Mouse (Mus musculus): ENCODE measurements at regions not wholly inside any gene's neighbourhood (a gene's known extent, or its start where the extent isn't known, plus 50 kb on each side); places are given as distances from the start of the nearest gene placed in this dataset.

GRCm38 (mm10) chr5:39181616-39182402 lies 305.2 kb upstream of the Clnk start:
- no peaks in the 10 kb centered on the region for H3K4me1 ChIP-seq (ENCODE audit: control insufficient read depth, insufficient read depth, low read length)
- H3K4me3 ChIP-seq (ENCODE audit: low read depth, low read length): no peak overlapping the region
- TF ChIP-seq POLR2A (IDR thresholded peaks at IDR 0.05; ENCODE audit: insufficient read depth, low read length) (no peak), EP300 (IDR thresholded peaks at IDR 0.05; ENCODE audit: insufficient read depth, low read depth, low read length) (no peak), CTCF (IDR thresholded peaks at IDR 0.05; ENCODE audit: low read depth, low read length) (no peak)
- H3K9me3 ChIP-seq (replicated peaks; ENCODE audit: control insufficient read depth, insufficient read depth, low read length, poor library complexity, severe bottlenecking): no peaks in the 10 kb centered on the region
- no peaks in the 10 kb centered on the region for H3K27me3 ChIP-seq (ENCODE audit: control insufficient read depth, insufficient read depth, low read length, poor library complexity, severe bottlenecking)
- H3K9ac ChIP-seq (ENCODE audit: low read depth, poor library complexity, severe bottlenecking): no peak overlapping the region
- no peaks in the 10 kb centered on the region for H3K36me3 ChIP-seq (ENCODE audit: control insufficient read depth, insufficient read depth, low read length, poor library complexity, severe bottlenecking)
- H3K27ac ChIP-seq (ENCODE audit: insufficient read depth, low read length): no peak overlapping the region

DNA sequence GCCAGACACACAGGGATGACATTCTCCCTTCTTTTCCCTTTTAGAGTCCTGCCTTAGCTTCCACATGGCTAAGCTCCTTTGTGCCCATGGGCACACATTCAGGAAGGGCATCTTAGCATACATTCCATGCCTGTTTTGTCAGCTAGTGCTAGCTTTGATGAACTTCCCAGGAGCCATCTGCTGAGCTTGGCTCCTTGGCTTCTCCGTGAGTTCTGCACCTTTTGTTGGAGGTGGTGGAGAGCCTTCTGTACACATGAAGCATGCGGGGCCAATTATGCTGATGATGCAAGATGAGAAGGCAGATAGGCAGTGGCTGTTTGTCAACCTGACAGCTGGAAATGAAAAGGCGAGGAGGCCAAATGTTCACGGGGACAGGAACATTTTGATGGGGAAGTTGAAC lies 304.4 kb upstream of the Clnk start:
- no peaks in the 10 kb centered on the region for H3K9me3 ChIP-seq (replicated peaks; ENCODE audit: control insufficient read depth, insufficient read depth, low read length, poor library complexity, severe bottlenecking)
- H3K9ac ChIP-seq (ENCODE audit: low read depth, poor library complexity, severe bottlenecking): no peak overlapping the region
- H3K27ac ChIP-seq (ENCODE audit: insufficient read depth, low read length): no peak overlapping the region
- H3K4me1 ChIP-seq (ENCODE audit: control insufficient read depth, insufficient read depth, low read length): no peaks in the 10 kb centered on the region
- no peaks in the 10 kb centered on the region for H3K27me3 ChIP-seq (ENCODE audit: control insufficient read depth, insufficient read depth, low read length, poor library complexity, severe bottlenecking)
- H3K4me3 ChIP-seq (ENCODE audit: low read depth, low read length): no peak overlapping the region
- no peaks in the 10 kb centered on the region for H3K36me3 ChIP-seq (ENCODE audit: control insufficient read depth, insufficient read depth, low read length, poor library complexity, severe bottlenecking)
- no peak for TF ChIP-seq CTCF (IDR thresholded peaks at IDR 0.05; ENCODE audit: low read depth, low read length)
- TF ChIP-seq POLR2A (IDR thresholded peaks at IDR 0.05; ENCODE audit: insufficient read depth, low read length): no peak

DNA sequence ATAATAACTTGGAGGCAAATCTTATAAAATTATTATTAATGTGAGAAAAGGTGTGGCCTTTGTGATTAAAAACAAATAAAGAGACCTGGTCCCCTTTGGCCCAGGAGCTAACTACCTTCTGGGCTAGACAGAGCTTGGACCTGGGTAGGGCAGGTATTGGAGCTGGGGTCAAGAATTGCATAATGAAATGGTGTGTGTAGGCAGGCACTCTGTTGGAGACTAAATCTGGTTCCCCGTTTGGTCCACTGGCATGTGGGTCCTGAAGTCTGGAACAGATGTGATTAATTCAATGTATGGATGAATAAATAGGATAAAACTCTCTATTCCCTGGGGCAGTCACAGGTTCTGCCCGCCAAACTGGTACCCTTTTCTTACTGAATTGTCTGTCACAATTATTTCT lies 301.3 kb upstream of the Clnk start:
- H3K36me3 ChIP-seq (ENCODE audit: control insufficient read depth, insufficient read depth, low read length, poor library complexity, severe bottlenecking): no peaks in the 10 kb centered on the region
- H3K4me3 ChIP-seq (ENCODE audit: low read depth, low read length): no peak overlapping the region
- no peaks in the 10 kb centered on the region for H3K9me3 ChIP-seq (replicated peaks; ENCODE audit: control insufficient read depth, insufficient read depth, low read length, poor library complexity, severe bottlenecking)
- TF ChIP-seq POLR2A (IDR thresholded peaks at IDR 0.05; ENCODE audit: insufficient read depth, low read length) (no peak), CTCF (IDR thresholded peaks at IDR 0.05; ENCODE audit: low read depth, low read length) (no peak), EP300 (IDR thresholded peaks at IDR 0.05; ENCODE audit: insufficient read depth, low read depth, low read length) (no peak)
- no peak overlapping the region for H3K9ac ChIP-seq (ENCODE audit: low read depth, poor library complexity, severe bottlenecking)
- H3K27me3 ChIP-seq (ENCODE audit: control insufficient read depth, insufficient read depth, low read length, poor library complexity, severe bottlenecking): no peaks in the 10 kb centered on the region
- no peak overlapping the region for H3K27ac ChIP-seq (ENCODE audit: insufficient read depth, low read length)
- no peaks in the 10 kb centered on the region for H3K4me1 ChIP-seq (ENCODE audit: control insufficient read depth, insufficient read depth, low read length)

GRCm38 (mm10) chr5:39176906-39177305 lies 300.3 kb upstream of the Clnk start:
- TF ChIP-seq POLR2A (IDR thresholded peaks at IDR 0.05; ENCODE audit: insufficient read depth, low read length) (no peak), EP300 (IDR thresholded peaks at IDR 0.05; ENCODE audit: insufficient read depth, low read depth, low read length) (no peak), CTCF (IDR thresholded peaks at IDR 0.05; ENCODE audit: low read depth, low read length) (no peak)
- Histone ChIP-seq H3K4me3 (ENCODE audit: low read depth, low read length) (no peak overlapping the region), H3K9ac (ENCODE audit: low read depth, poor library complexity, severe bottlenecking) (no peak overlapping the region), H3K36me3 (ENCODE audit: control insufficient read depth, insufficient read depth, low read length, poor library complexity, severe bottlenecking) (no peaks in the 10 kb centered on the region), H3K9me3 (replicated peaks; ENCODE audit: control insufficient read depth, insufficient read depth, low read length, poor library complexity, severe bottlenecking) (no peaks in the 10 kb centered on the region), H3K27ac (ENCODE audit: insufficient read depth, low read length) (no peak overlapping the region), H3K4me1 (ENCODE audit: control insufficient read depth, insufficient read depth, low read length) (no peaks in the 10 kb centered on the region), H3K27me3 (ENCODE audit: control insufficient read depth, insufficient read depth, low read length, poor library complexity, severe bottlenecking) (no peaks in the 10 kb centered on the region)

- Histone ChIP-seq H3K36me3 (ENCODE audit: control insufficient read depth, insufficient read depth, low read length, poor library complexity, severe bottlenecking) (no peaks in the 10 kb centered on the region), H3K9ac (ENCODE audit: low read depth, poor library complexity, severe bottlenecking) (no peak overlapping the region), H3K27ac (ENCODE audit: insufficient read depth, low read length) (no peak overlapping the region), H3K27me3 (ENCODE audit: control insufficient read depth, insufficient read depth, low read length, poor library complexity, severe bottlenecking) (no peaks in the 10 kb centered on the region), H3K9me3 (replicated peaks; ENCODE audit: control insufficient read depth, insufficient read depth, low read length, poor library complexity, severe bottlenecking) (no peaks in the 10 kb centered on the region), H3K4me1 (ENCODE audit: control insufficient read depth, insufficient read depth, low read length) (no peaks in the 10 kb centered on the region), H3K4me3 (ENCODE audit: low read depth, low read length) (no peak overlapping the region)
- TF ChIP-seq POLR2A (IDR thresholded peaks at IDR 0.05; ENCODE audit: insufficient read depth, low read length) (no peak), CTCF (IDR thresholded peaks at IDR 0.05; ENCODE audit: low read depth, low read length) (no peak), EP300 (IDR thresholded peaks at IDR 0.05; ENCODE audit: insufficient read depth, low read depth, low read length) (no peak)
These were observed 296.9 kb upstream of the Clnk start for GRCm38 (mm10) chr5:39173491-39173890.

DNA sequence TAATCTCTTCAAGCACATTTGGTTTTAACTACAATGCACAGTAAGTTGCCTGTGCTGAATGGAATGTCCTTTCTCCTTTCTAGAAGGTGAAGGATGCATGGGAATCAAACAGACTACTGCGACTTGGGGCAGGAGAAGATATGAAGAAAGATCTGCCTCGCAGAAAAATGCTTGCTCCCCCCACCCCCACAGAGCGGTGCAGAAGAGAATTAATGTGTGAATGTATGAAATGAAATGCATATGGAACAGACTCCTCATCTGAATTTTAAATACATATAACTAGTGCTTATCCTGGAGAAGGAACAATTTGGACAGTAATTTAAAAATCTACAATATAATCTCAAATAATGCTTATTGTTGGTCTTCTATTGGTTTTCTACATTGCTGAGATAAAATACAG lies 283.0 kb upstream of the Clnk start:
- H3K4me3 ChIP-seq (ENCODE audit: low read depth, low read length): no peak overlapping the region

More for the DNA sequence above, 283.0 kb upstream of the Clnk start:
- H3K4me1 ChIP-seq (ENCODE audit: control insufficient read depth, insufficient read depth, low read length): no peaks in the 10 kb centered on the region
- no peaks in the 10 kb centered on the region for H3K9me3 ChIP-seq (replicated peaks; ENCODE audit: control insufficient read depth, insufficient read depth, low read length, poor library complexity, severe bottlenecking)
- H3K27me3 ChIP-seq (ENCODE audit: control insufficient read depth, insufficient read depth, low read length, poor library complexity, severe bottlenecking): no peaks in the 10 kb centered on the region
- H3K9ac ChIP-seq (ENCODE audit: low read depth, poor library complexity, severe bottlenecking): no peak overlapping the region
- no peak overlapping the region for H3K27ac ChIP-seq (ENCODE audit: insufficient read depth, low read length)
- no peaks in the 10 kb centered on the region for H3K36me3 ChIP-seq (ENCODE audit: control insufficient read depth, insufficient read depth, low read length, poor library complexity, severe bottlenecking)
- TF ChIP-seq CTCF (IDR thresholded peaks at IDR 0.05; ENCODE audit: low read depth, low read length) (no peak), POLR2A (IDR thresholded peaks at IDR 0.05; ENCODE audit: insufficient read depth, low read length) (no peak), EP300 (IDR thresholded peaks at IDR 0.05; ENCODE audit: insufficient read depth, low read depth, low read length) (no peak)

Data from ES-Bruce4 (cell line).